Mouse (Mus musculus) midbrain, embryonic 13.5 days (tissue): Measurements from ENCODE around the gene Kpna4. TPM values are rescaled to one million over a fixed set of nuclear protein-coding genes. Genes with fewer than 3 reads are reported as not detected.
A peak's percentile ranks its signal among the peaks of the same experiment; 100 is the strongest.
"Not testable (repeated sequence)": the region's sequence is repeated elsewhere in the genome, so short reads cannot be mapped to it uniquely, and the experiment has no call there.

Experiments
- ATAC-seq: fragments of 200-750 bp; cut with Nextera tagmentation; 2 replicates; pipeline ENCODE4 v1.8.0; 2017; ENCODE audit warnings: mild to moderate bottlenecking, moderate TSS enrichment, moderate library complexity
- H3K27ac ChIP-seq: fragments of 300-500 bp; sonication (generic); 2 replicates; pipeline ENCODE4 v1.5.1; 2015; ENCODE audit warnings: inconsistent platforms, mild to moderate bottlenecking, moderate library complexity
- H3K27me3 ChIP-seq: fragments of 300-500 bp; sonication (generic); 2 replicates; pipeline ENCODE4 v1.6.1; 2015; ENCODE audit warnings: mild to moderate bottlenecking, inconsistent platforms
- H3K36me3 ChIP-seq: fragments of 300-500 bp; sonication (generic); 2 replicates; pipeline ENCODE4 v1.6.1; 2015; ENCODE audit warnings: mild to moderate bottlenecking, inconsistent platforms
- H3K4me1 ChIP-seq: fragments of 300-500 bp; sonication (generic); replicated peaks from 2 replicates; pipeline ENCODE4 v1.6.1; 2015; ENCODE audit warnings: inconsistent platforms
- H3K4me2 ChIP-seq: fragments of 300-500 bp; sonication (generic); replicated peaks from 2 replicates; pipeline ENCODE4 v1.6.1; 2015; ENCODE audit warnings: moderate library complexity, mild to moderate bottlenecking, inconsistent platforms
- H3K4me3 ChIP-seq: fragments of 300-500 bp; sonication (generic); replicated peaks from 2 replicates; pipeline ENCODE4 v1.5.1; 2015; ENCODE audit warnings: mild to moderate bottlenecking, inconsistent platforms
- H3K9ac ChIP-seq: fragments of 300-500 bp; sonication (generic); replicated peaks from 2 replicates; pipeline ENCODE4 v1.6.1; 2015; ENCODE audit warnings: mild to moderate bottlenecking, inconsistent platforms
- H3K9me3 ChIP-seq: fragments of 300-500 bp; sonication (generic); 2 replicates; pipeline ENCODE4 v1.6.1; 2016; ENCODE audit warnings: mild to moderate bottlenecking, inconsistent platforms
- WGBS: fragments of 180-500 bp; shearing (Covaris S2); methylation state at CpG from one replicate; pipeline ENCODE4 v1.1.7; 2015; 5-methylcytosine and 5-hydroxymethylcytosine counted together
- polyA plus RNA-seq: library from polyadenylated mRNA; unstranded; fragments of >200 nt; fragmentation: Nextera tagmentation; extraction: Ambion mirVana; gene quantifications from 2 replicates; pipeline ENCODE4 v1.2.1, GENCODE M21; 2015

Gene Kpna4
- polyA plus RNA-seq, 1 experiment from 2014 or later, result 38.6 TPM

DNA sequence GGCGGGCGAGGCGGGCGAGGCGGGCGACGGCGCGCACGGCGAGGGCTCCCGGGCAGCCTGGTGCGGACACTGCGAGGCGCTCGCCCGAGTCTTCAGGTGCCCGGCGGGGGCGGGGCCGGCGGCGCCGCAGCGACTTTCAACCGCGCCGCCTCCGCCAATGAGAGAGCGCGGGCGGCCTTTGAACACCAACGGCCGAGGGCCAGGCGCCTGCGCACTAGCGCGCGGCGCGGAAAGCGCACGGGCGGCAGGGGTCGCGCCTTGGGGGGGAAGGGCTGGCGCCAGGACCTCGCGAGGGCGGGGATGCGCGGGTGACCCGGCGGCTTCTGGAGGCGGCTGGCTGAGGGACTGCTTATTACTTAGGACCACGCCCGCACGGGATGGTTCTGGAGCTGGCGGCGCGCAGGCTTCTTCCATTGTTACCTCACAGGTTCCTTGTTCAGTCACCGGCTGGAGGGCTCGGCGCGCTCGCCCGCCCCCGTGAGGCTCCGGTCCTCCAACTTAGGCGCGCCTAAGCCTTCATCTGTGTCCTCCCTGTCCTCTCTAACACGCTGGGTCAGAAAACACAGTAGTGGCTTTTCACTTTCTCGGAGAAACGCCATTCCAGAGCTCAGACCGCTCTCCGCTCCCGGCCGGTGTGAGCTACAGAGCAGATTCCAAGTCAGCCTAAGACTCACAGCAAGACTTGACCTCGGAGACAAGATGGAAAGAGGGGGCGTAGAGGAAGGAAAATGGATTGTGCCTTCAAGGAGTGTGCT, 82.1 kb downstream of the Kpna4 start, which contains the start of gene Trim59:
Gene Trim59 (minus strand): TSS at position 111 of the 755 bp plus-strand sequence.
- Histone ChIP-seq H3K4me2 (peak within 1 kb of the TSS; percentile 76), H3K9me3 (no peaks in the 10 kb centered on the region), H3K27me3 (peaks cover 6% of the 10 kb centered on the region), H3K4me3 (peak within 1 kb of the TSS; percentile 93), H3K9ac (peak within 1 kb of the TSS; percentile 88), H3K27ac (peak within 1 kb of the TSS; percentile 96), H3K36me3 (peaks cover 10% of the 10 kb centered on the region), H3K4me1 (peaks cover 31% of the 10 kb centered on the region)
- under 1% methylated on average over 43 of the region's 80 CpGs for WGBS
- ATAC-seq, result peak; percentile 98

DNA sequence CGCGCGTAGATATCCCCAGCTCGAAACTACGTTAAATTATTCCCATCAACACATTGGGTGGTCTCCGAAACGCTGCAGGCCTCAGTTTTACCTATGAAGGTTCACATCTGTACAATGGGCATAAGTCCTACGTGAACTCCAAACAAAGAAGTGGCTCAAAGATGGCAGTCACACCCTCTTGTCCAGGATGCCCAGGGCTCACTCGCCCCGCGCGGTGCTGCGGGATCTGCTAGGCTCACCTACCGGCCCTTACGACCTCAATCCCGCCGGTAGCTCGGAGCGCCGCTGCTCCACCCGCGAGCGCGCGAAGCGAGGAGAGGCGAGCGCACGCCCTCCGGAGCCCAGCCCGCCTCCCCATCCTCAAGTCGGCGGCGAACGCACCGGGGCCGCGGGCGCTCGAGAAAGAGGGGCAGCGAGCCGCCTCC, 82.7 kb downstream of the Kpna4 start:
- Histone ChIP-seq H3K9ac (peak overlapping the region; percentile 88), H3K27ac (peak overlapping the region; percentile 96), H3K36me3 (peaks cover 10% of the 10 kb centered on the region), H3K4me3 (peak overlapping the region; percentile 93), H3K4me1 (peaks cover 32% of the 10 kb centered on the region), H3K4me2 (peak overlapping the region; percentile 59), H3K9me3 (no peaks in the 10 kb centered on the region), H3K27me3 (peaks cover 6% of the 10 kb centered on the region)
- ATAC-seq, result peak; percentile 79
- WGBS, result under 1% methylated on average over 30 of the region's 42 CpGs

DNA sequence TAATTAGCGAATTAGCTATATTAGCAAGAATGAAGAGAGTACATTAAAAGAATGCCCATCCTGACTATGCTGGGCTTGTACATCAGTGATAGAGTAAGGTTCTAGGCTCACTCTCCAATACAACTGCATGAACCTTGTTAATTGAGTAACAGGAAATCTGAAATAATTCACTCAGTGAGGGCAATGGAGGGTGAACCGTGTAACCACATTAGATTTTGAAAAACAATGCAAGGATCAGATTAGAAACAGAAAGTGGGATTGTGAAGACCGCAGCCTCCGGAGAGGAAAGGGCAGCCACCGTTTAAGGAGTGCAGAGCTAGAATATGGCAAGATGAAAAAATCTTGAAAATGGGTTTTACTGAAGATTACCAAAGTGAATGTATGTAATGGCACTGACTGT, 85.6 kb downstream of the Kpna4 start:
- H3K36me3 ChIP-seq, result peaks cover 19% of the 10 kb centered on the region
- ATAC-seq, result no peak
- 66% methylated on average over 5 of the region's 5 CpGs for WGBS
- no peaks in the 10 kb centered on the region; the same call in 1 of the 2 replicates for H3K27me3 ChIP-seq
- peak overlapping the region; percentile 25 for H3K4me2 ChIP-seq
- no peaks in the 10 kb centered on the region for H3K9me3 ChIP-seq
- H3K4me1 ChIP-seq, result peaks cover 33% of the 10 kb centered on the region
- peak overlapping the region; percentile 3; the same call in 1 of the 2 replicates for H3K4me3 ChIP-seq
- no peak overlapping the region for H3K9ac ChIP-seq
- no peak overlapping the region for H3K27ac ChIP-seq

DNA sequence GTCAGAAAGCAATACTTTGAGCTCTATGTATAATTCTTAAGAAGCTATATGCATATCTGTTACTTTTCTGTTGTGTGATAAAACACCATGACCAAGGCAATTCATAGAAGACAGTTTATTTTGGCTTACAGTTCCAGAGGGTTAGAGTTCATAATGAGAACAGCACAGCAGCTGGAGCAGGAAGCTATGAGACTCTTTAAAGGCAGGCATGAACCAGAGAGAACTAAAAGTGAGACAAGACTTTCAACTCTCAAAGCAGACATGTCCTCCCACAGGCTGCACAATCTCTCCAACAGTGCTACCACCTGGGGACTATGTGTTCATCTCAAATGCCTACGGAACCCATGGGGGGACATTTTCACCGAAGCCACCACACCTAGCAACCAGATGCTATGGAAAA, 86.8 kb downstream of the Kpna4 start:
- Histone ChIP-seq H3K9ac (no peak overlapping the region), H3K27me3 (no peaks in the 10 kb centered on the region), H3K4me2 (no peak overlapping the region), H3K27ac (no peak overlapping the region), H3K4me1 (peaks cover 26% of the 10 kb centered on the region), H3K9me3 (no peaks in the 10 kb centered on the region), H3K36me3 (peaks cover 26% of the 10 kb centered on the region), H3K4me3 (no peak overlapping the region)
- WGBS, result 90% methylated on average over 2 of the region's 2 CpGs
- no peak for ATAC-seq

DNA sequence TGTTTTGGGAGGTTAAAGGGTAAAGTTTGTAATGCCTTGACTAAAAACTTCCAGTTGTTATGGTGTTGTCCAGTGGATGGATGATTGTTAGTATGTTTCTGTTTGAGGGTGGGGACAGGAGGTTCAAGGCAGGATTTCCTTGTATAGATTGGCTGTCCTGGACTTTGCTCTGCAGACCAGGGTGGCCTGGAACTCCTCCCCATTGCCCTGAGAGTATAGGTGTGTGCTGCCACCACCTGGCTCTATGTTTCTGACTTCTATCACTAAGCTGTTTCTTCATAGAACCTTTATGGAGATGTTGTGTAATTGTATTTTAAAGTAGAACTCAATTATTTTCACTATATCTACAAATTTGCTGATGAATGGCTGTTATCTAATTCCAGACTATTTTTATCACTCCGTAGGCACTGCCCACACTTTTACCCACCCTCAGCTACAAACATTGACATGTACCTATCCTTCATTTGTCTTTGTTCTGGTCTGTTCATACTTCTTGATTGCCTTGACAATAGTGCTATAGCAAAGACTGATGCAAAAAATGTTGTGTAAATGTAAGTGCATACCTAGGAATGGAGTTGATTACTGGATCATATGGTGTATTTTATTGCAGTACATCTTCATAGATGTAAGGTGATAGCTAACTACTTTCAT, 100.7 kb downstream of the Kpna4 start:
- Histone ChIP-seq H3K4me1 (no peaks in the 10 kb centered on the region), H3K9ac (no peak overlapping the region), H3K27me3 (no peaks in the 10 kb centered on the region), H3K4me2 (no peak overlapping the region), H3K9me3 (no peaks in the 10 kb centered on the region), H3K4me3 (no peak overlapping the region), H3K36me3 (peaks cover 51% of the 10 kb centered on the region), H3K27ac (no peak overlapping the region)
- WGBS, result 100% methylated on average over 1 of the region's 1 CpGs
- no peak for ATAC-seq

DNA sequence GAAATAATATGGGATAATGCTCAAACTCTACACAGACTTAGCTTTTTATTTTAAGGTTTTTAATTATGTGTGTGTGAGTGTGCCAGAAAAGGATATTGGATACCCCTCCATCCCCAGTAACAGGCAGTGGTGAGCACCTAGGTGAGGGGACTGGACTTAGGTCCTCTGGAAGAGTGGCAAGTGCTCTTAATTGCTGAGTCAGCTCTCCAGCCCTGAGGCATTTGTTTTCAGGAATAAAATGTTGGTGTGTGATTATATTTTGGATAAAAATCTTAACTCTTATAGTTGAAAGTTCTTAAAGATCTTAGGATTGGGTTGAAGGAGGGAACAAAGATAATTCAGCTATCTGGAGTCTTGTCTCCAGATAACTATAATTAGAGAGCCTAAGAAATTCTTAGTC, 106.1 kb downstream of the Kpna4 start:
- ATAC-seq, result no peak
- H3K27me3 ChIP-seq, result no peaks in the 10 kb centered on the region
- H3K27ac ChIP-seq, result no peak overlapping the region
- H3K4me1 ChIP-seq, result no peaks in the 10 kb centered on the region
- H3K4me2 ChIP-seq, result no peak overlapping the region
- H3K9ac ChIP-seq, result no peak overlapping the region
- H3K4me3 ChIP-seq, result no peak overlapping the region
- H3K36me3 ChIP-seq, result peaks cover 39% of the 10 kb centered on the region
- H3K9me3 ChIP-seq, result no peaks in the 10 kb centered on the region

DNA sequence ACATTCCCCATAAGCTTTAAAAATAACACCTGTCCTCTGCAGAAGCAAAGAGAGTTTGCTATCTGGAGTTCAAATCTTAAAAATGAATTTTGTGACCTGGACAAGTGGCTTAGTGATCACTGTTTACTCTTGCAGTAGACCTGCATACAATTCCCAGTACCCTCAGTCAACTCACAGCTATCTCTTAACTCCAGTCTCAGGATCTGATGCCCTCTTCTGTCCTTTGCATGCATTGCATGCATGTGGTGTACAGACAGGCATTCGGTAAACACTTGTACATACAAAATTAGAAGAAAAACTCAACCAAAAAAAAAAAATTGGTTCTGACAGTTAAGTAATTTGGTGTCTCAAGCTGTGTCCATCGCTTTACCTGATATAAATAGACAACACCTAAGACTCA, 106.6 kb downstream of the Kpna4 start:
- no peak overlapping the region for H3K4me2 ChIP-seq
- H3K36me3 ChIP-seq, result peaks cover 39% of the 10 kb centered on the region
- H3K9me3 ChIP-seq, result no peaks in the 10 kb centered on the region
- WGBS, result 93% methylated on average over 2 of the region's 2 CpGs
- H3K4me1 ChIP-seq, result no peaks in the 10 kb centered on the region
- no peak overlapping the region for H3K9ac ChIP-seq
- H3K4me3 ChIP-seq, result no peak overlapping the region
- no peaks in the 10 kb centered on the region for H3K27me3 ChIP-seq
- H3K27ac ChIP-seq, result no peak overlapping the region
- ATAC-seq, result no peak

DNA sequence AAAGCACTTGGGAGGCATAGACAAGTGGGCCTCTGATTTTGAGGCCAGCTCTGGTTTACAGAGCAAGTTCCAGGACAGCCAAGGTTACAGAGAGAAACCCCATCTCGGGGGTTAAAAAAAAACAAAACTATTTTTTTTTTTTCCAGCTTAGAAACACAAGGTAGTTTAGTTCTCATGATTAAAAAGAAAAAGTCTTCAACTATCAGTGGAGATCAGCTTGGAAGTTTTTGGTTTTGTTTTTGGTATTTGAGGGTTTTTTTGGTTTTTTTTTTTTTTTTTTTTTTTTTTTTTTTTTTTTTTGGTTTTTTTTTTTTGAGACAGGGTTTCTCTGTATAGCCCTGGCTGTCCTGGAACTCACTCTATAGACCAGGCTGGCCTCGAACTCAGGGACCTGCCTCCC, 108.3 kb downstream of the Kpna4 start:
- not testable (repeated sequence) for H3K27me3 ChIP-seq, H3K27ac ChIP-seq, H3K4me3 ChIP-seq, H3K4me2 ChIP-seq, H3K4me1 ChIP-seq, ATAC-seq, H3K9ac ChIP-seq, H3K9me3 ChIP-seq
- WGBS, result 97% methylated on average over 2 of the region's 2 CpGs
- peaks cover 32% of the 10 kb centered on the region for H3K36me3 ChIP-seq

DNA sequence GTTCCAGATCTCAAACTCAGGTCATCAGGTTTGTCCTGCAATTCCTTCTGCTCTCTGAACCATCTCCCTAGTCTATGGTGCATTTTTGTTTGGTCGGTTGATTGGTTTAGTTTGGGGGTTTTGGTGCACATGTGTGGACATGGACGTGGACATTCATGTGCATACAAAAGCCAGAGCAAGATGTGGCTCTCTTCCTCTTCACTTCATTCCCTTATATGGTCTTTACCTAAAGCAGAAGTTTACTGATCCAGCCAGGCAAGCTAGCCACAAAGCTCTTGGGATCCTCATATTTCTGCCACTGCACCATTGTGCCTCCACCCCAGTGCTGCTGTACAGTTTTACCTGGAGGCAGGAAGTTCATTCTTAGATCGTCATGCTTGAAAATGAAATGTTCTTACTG, 109.7 kb downstream of the Kpna4 start:
- no peak overlapping the region for H3K9ac ChIP-seq
- peaks cover 24% of the 10 kb centered on the region for H3K36me3 ChIP-seq
- no peaks in the 10 kb centered on the region for H3K9me3 ChIP-seq
- no peak overlapping the region for H3K4me2 ChIP-seq
- ATAC-seq, result no peak
- no peak overlapping the region for H3K27ac ChIP-seq
- no peak overlapping the region for H3K4me3 ChIP-seq
- WGBS, result 95% methylated on average over 3 of the region's 3 CpGs
- H3K27me3 ChIP-seq, result no peaks in the 10 kb centered on the region
- no peaks in the 10 kb centered on the region for H3K4me1 ChIP-seq

Other genes starting within 250 kb of the Kpna4 start
- 10.0 and 11.4 TPM in 2 replicates for gene Ift80, start 122.5 kb downstream of the Kpna4 start, polyA plus RNA-seq
- gene Smc4, start 122.4 kb downstream of the Kpna4 start, polyA plus RNA-seq, result 91.4 and 94.1 TPM in 2 replicates
- gene Trim59, start 82.4 kb downstream of the Kpna4 start, polyA plus RNA-seq, result 77.0 and 80.6 TPM in 2 replicates
- gene Arl14, start 95.3 kb upstream of the Kpna4 start, polyA plus RNA-seq, result not detected in 2 replicates
- 20.9 and 23.8 TPM in 2 replicates for gene Ppm1l, start 189.7 kb upstream of the Kpna4 start, polyA plus RNA-seq